Mouse (Mus musculus) forebrain, embryonic 12.5 days (tissue): ENCODE results near the gene Kcnh1. TPM values are rescaled to one million over a fixed set of nuclear protein-coding genes. Genes with fewer than 3 reads are reported as not detected.

Experiments
- ATAC-seq: fragments of 200-750 bp; cut with Nextera tagmentation; 2 replicates; pipeline ENCODE4 v1.8.0; 2017; ENCODE audit warnings: moderate TSS enrichment; ENCODE audit not compliant: low FRiP score
- H3K27ac ChIP-seq: fragments of 300-500 bp; sonication (generic); 2 replicates; pipeline ENCODE4 v1.5.1; 2016; ENCODE audit warnings: mild to moderate bottlenecking
- H3K27me3 ChIP-seq: fragments of 300-500 bp; sonication (generic); 2 replicates; pipeline ENCODE4 v1.6.1; 2016; ENCODE audit warnings: mild to moderate bottlenecking
- H3K36me3 ChIP-seq: fragments of 300-500 bp; sonication (generic); replicated peaks from 2 replicates; pipeline ENCODE4 v1.6.1; 2016; ENCODE audit warnings: mild to moderate bottlenecking
- H3K4me1 ChIP-seq: fragments of 300-500 bp; sonication (generic); 2 replicates; pipeline ENCODE4 v1.6.1; 2016
- H3K4me2 ChIP-seq: fragments of 300-500 bp; sonication (generic); 2 replicates; pipeline ENCODE4 v1.6.1; 2016; ENCODE audit warnings: mild to moderate bottlenecking, moderate library complexity
- H3K4me3 ChIP-seq: fragments of 300-500 bp; sonication (generic); replicated peaks from 2 replicates; pipeline ENCODE4 v1.5.1; 2016; ENCODE audit warnings: mild to moderate bottlenecking
- H3K9ac ChIP-seq: fragments of 300-500 bp; sonication (generic); 2 replicates; pipeline ENCODE4 v1.6.1; 2016; ENCODE audit warnings: mild to moderate bottlenecking
- H3K9me3 ChIP-seq: fragments of 300-500 bp; sonication (generic); 2 replicates; pipeline ENCODE4 v1.6.1; 2016
- WGBS: fragments of 180-500 bp; shearing (Covaris S2); methylation state at CpG from one replicate; pipeline ENCODE4 v1.1.7; 2016; 5-methylcytosine and 5-hydroxymethylcytosine counted together
- polyA plus RNA-seq: library from polyadenylated mRNA; unstranded; fragments of >200 nt; fragmentation: Nextera tagmentation; extraction: Ambion mirVana; gene quantifications from 2 replicates; pipeline ENCODE4 v1.2.1, GENCODE M21; 2016

Kcnh1 gene
- polyA plus RNA-seq, 1 experiment from 2014 or later: 0.57 TPM

DNA sequence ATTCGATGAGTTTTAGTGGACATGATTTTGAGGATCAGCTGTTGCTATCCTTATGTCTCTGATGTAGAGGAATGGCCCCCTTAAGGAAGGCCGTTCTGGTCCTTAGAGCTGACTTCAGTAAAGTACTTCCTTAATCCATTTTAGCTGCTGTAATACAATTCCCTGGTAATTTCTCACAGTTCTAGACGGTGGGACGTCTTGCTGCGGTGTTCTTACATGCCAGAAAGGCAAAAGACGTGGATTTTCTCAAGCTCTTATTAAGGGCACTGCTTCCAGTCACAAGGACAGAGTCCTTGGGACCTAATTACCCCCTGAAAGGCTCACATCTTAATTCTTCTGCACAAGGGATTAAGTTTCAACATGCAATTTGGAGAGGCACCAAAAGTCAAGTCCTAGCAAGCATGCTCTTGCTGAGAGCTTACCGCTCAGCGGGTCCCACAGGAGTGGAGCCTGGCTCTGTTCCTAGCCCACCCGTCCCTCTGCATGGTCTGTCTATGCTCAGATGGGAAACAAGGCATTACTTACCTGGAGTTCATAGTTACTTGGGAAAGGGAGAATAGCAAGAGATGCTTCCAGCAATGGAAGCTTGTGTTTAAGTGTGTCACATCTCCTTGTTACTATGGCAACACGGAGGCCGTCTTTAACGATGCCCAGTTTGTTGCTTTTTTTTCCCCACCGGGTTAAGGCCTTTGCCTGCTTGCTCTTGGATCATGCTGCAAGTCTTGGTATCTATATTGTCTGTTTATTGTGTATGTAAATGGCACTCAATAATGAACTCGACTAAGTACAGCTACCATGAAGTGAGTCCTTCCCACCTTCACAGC is 209.3 kb downstream of the Kcnh1 start:
- 66% methylated on average over 14 of the region's 14 CpGs for WGBS
- Histone ChIP-seq H3K4me3 (no peak overlapping the region), H3K4me1 (no peaks in the 10 kb centered on the region), H3K27me3 (no peaks in the 10 kb centered on the region), H3K4me2 (no peak overlapping the region), H3K9ac (no peak overlapping the region), H3K27ac (no peak overlapping the region), H3K36me3 (no peaks in the 10 kb centered on the region), H3K9me3 (no peaks in the 10 kb centered on the region)
- no peak for ATAC-seq

DNA sequence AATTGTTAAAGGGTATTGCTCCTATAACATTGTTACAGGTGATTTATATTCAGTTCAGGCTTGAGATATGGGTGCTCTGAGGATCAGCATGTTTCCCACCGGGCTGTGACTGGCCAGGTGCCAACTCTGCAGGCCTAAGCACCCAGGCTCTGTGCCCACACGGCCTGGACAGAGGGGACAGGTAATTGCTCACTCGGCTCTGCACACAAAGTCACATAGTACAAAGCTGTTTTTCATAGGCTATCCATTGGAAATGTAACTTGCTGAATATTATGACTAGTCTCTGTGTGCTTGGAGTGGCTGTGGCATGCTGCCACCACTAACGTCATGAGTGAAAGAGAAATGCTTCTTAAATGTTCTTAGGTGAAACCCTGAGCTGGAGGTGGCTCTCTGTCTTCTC is 210.4 kb downstream of the Kcnh1 start:
- Histone ChIP-seq H3K4me2 (no peak overlapping the region), H3K4me1 (no peaks in the 10 kb centered on the region), H3K36me3 (no peaks in the 10 kb centered on the region), H3K27ac (no peak overlapping the region), H3K4me3 (no peak overlapping the region), H3K9ac (no peak overlapping the region), H3K27me3 (no peaks in the 10 kb centered on the region), H3K9me3 (no peaks in the 10 kb centered on the region)
- WGBS: 74% methylated on average over 4 of the region's 4 CpGs
- ATAC-seq: no peak

DNA sequence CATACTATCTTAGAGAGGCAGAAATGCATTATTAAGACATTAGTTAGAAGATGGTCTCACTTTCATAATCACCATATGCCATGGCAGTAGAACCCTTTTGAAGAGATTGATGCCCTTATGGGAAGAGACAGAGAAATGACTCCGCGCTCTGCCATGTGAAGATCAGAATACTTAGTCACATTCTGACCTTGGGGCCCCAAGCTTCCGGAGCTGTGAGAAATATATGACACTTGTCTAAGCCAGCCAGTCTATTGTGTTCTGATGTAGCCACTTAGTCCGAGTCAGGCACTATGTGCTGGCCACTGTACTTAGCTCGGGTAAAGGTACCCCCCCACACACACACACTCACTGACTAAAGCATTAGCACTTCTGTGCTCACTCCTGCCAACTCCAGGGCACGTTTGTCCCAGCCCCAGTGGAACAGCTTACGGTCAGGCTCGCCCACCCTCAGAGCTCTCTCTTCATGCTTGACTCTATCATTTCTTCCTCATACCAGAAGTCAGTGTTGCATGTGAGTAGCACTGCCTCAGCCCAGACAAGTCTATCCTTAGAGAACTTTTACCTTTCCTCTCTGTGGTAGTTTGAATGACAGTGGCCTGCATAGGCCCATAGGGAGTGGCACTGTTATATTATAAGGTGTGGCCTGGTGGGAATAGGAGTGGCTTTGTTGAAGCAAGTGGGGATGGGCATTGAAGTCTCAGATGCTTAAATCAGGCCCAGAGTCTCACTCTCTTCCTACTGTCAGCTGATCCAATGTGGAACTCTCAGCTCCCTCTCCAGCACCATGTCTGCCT is 212.5 kb downstream of the Kcnh1 start:
- no peak overlapping the region for H3K4me3 ChIP-seq
- H3K27ac ChIP-seq: no peak overlapping the region
- WGBS: 86% methylated on average over 8 of the region's 8 CpGs
- H3K9me3 ChIP-seq: no peaks in the 10 kb centered on the region
- no peaks in the 10 kb centered on the region for H3K27me3 ChIP-seq
- H3K4me2 ChIP-seq: no peak overlapping the region
- no peak for ATAC-seq
- H3K9ac ChIP-seq: no peak overlapping the region
- no peaks in the 10 kb centered on the region for H3K36me3 ChIP-seq
- H3K4me1 ChIP-seq: no peaks in the 10 kb centered on the region

GRCm38 (mm10) chr1:192405136-192405535 is 214.6 kb downstream of the Kcnh1 start:
- Histone ChIP-seq H3K27me3 (no peaks in the 10 kb centered on the region), H3K36me3 (no peaks in the 10 kb centered on the region), H3K4me3 (no peak overlapping the region), H3K27ac (no peak overlapping the region), H3K4me2 (no peak overlapping the region), H3K9me3 (no peaks in the 10 kb centered on the region), H3K9ac (no peak overlapping the region), H3K4me1 (no peaks in the 10 kb centered on the region)
- WGBS: 77% methylated on average over 4 of the region's 4 CpGs
- no peak for ATAC-seq

DNA sequence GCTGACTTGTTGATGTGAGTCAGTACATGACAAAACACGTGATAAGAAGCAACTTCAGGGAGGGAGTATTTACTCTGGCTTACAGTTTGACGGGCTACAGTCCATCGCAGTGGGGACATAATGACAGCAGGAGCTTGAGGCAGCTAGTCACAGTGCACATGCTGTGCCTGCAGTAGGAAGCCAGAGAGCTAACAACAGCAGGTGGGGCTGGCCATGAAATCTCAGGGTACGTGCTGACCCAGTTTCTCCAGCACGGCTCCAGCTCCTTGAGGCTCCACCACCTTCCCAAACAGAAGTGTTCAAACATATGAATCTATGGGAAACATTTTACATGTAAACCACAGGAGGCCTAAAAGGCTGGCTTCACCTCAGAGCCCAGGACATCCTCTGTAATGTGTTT is 216.0 kb downstream of the Kcnh1 start:
- Histone ChIP-seq H3K4me3 (no peak overlapping the region), H3K27ac (no peak overlapping the region), H3K36me3 (no peaks in the 10 kb centered on the region), H3K9ac (no peak overlapping the region), H3K9me3 (no peaks in the 10 kb centered on the region), H3K4me1 (no peaks in the 10 kb centered on the region), H3K27me3 (no peaks in the 10 kb centered on the region), H3K4me2 (no peak overlapping the region)
- WGBS: 88% methylated on average over 5 of the region's 5 CpGs
- ATAC-seq: no peak

DNA sequence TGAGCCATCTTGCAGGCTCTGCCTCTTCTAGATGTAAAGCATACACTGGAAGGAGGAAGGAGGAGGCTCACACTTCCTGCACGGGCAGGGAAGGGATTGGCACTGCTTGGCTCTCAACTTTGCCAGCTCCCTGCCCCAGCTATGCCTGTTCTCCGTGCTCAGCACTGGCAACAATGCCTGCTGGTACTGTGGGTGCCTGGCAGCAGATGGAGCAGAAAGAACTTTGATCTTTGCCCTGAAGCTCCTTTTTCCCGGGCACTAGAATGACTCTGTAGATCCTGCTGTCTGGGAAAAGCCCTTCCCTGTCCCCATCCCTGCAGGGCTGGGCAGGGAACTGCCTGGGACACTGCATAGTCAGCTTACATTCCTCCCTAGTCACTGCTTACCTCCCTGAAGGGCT is 225.2 kb downstream of the Kcnh1 start:
- no peak overlapping the region for H3K4me2 ChIP-seq
- 78% methylated on average over 3 of the region's 3 CpGs for WGBS

DNA sequence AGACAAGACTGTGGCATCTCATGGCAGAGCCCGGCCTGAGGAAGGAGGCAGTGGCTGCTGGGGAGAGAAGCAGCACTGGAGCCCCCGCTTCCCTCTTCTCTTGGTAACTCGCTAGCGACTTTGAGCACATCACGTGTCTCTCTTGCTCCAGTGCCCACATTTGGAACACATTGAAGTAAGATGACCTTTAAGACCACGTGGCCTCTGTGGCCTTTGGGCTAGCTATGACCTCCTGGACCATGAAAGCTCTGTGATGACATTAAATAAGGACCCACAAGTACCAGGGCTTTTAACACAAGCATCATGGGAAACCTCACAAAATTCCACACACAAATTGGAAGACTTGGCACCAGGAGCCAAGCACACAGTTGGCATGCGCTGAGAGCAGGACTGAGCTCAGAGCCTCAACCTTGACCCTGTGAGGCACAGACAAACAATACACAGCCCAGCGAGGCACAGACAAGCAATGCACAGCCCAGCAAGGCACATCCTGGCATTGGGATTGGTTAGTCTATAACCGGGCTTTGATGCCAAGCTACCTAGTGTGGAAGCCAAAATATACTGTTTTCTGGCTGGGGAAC is 225.8 kb downstream of the Kcnh1 start:
- H3K36me3 ChIP-seq: no peaks in the 10 kb centered on the region
- WGBS: 80% methylated on average over 9 of the region's 9 CpGs

More for the DNA sequence above, 225.2 kb downstream of the Kcnh1 start:
- no peak overlapping the region for H3K4me3 ChIP-seq
- H3K27me3 ChIP-seq: no peaks in the 10 kb centered on the region
- no peaks in the 10 kb centered on the region for H3K36me3 ChIP-seq
- ATAC-seq: no peak
- no peak overlapping the region for H3K27ac ChIP-seq
- no peaks in the 10 kb centered on the region for H3K4me1 ChIP-seq
- no peak overlapping the region for H3K9ac ChIP-seq
- H3K9me3 ChIP-seq: no peaks in the 10 kb centered on the region

DNA sequence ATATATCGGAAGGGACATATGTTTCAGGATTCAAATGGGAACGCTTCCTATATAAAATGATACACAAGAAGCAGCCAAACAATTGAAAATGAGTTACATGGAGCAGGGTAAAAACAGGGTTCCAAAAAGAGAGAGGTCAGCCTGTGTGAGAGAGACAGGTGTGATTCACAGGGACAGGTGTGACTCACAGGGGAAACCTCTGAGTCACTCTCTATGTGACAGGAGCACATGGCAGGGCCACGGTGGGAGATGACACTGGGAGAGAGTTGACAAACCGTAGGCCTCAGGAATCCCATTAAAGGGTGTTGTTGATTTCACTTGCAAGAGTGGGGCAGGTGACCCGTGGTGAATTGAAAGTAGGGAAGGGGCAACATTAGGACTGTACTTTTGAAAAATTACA is 228.6 kb downstream of the Kcnh1 start:
- no peaks in the 10 kb centered on the region for H3K4me1 ChIP-seq
- 89% methylated on average over 5 of the region's 5 CpGs for WGBS
- no peaks in the 10 kb centered on the region for H3K9me3 ChIP-seq
- no peak overlapping the region for H3K9ac ChIP-seq
- no peaks in the 10 kb centered on the region for H3K36me3 ChIP-seq
- H3K4me3 ChIP-seq: no peak overlapping the region
- no peak overlapping the region for H3K27ac ChIP-seq
- ATAC-seq: no peak
- no peak overlapping the region for H3K4me2 ChIP-seq
- H3K27me3 ChIP-seq: no peaks in the 10 kb centered on the region

More for the DNA sequence above, 225.8 kb downstream of the Kcnh1 start:
- Histone ChIP-seq H3K9me3 (no peaks in the 10 kb centered on the region), H3K4me3 (no peak overlapping the region), H3K4me2 (no peak overlapping the region), H3K27ac (no peak overlapping the region), H3K4me1 (no peaks in the 10 kb centered on the region), H3K9ac (no peak overlapping the region), H3K27me3 (no peaks in the 10 kb centered on the region)
- no peak for ATAC-seq

- Histone ChIP-seq H3K9me3 (no peaks in the 10 kb centered on the region), H3K9ac (no peak overlapping the region), H3K4me3 (no peak overlapping the region), H3K27ac (no peak overlapping the region), H3K4me2 (no peak overlapping the region), H3K36me3 (no peaks in the 10 kb centered on the region), H3K4me1 (no peaks in the 10 kb centered on the region), H3K27me3 (no peaks in the 10 kb centered on the region)
- ATAC-seq: no peak
- 87% methylated on average over 14 of the region's 14 CpGs for WGBS
Measured at GRCm38 (mm10) chr1:192421377-192422166, 231.0 kb downstream of the Kcnh1 start.

- WGBS: 90% methylated on average over 2 of the region's 2 CpGs
- H3K4me3 ChIP-seq: no peak overlapping the region
- no peak overlapping the region for H3K27ac ChIP-seq
- no peak overlapping the region for H3K9ac ChIP-seq
- H3K4me2 ChIP-seq: no peak overlapping the region
- no peaks in the 10 kb centered on the region for H3K9me3 ChIP-seq
- no peak for ATAC-seq
- no peaks in the 10 kb centered on the region for H3K27me3 ChIP-seq
- no peaks in the 10 kb centered on the region for H3K4me1 ChIP-seq
- no peaks in the 10 kb centered on the region for H3K36me3 ChIP-seq
Measured at GRCm38 (mm10) chr1:192431423-192431822, 240.8 kb downstream of the Kcnh1 start.

DNA sequence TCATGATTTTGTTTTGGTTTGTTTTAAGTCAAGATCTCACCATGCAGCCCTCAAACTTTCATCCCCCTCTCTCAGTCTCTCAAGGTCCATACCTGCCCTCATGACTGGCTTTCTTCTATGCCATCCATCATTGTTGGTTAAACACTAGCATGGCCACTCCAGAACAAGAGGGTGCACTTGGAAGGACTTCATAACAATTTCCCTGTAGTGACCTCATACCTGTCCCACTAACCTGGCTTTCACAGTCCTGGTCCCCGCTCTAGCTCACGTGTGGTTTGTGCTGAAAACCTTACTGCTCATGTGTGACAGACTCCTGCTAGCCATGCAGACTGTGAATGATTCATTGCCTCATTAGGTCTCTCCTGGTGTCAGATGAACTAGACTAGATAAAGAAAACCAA is 244.9 kb downstream of the Kcnh1 start:
- Histone ChIP-seq H3K27ac (no peak overlapping the region), H3K27me3 (no peaks in the 10 kb centered on the region), H3K36me3 (no peaks in the 10 kb centered on the region), H3K9me3 (no peaks in the 10 kb centered on the region), H3K4me1 (peaks cover 3% of the 10 kb centered on the region; the same call in 1 of the 2 replicates), H3K4me3 (no peak overlapping the region), H3K4me2 (no peak overlapping the region), H3K9ac (no peak overlapping the region)
- WGBS: 88% methylated on average over 2 of the region's 2 CpGs
- no peak for ATAC-seq
